In the genomic region with DNA sequence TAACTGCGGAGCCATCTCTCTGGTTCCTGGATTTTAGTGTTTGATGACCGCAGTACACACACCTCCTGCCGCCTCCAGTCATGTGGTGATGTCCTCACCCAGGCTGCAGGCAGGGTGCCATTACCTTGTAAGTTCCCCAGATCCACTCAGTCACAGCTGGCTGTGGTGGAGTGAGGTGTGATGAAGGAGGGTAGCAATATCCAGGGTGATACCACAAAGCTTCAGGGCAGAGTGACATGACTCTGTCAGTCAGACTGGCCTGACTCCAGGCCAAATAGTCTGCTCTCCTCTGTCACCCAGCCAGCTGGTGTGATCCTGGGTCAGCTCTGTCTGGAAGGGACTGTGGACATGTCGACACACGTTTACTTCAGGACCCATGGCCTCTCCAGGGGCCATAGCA, we compare ENCODE assay signal across 13 mouse cellular contexts.
DNase-seq lines count a peak whose midpoint lies in the region; ATAC-seq lines count a peak whose summit lies in the region.
"Had no signal": no experiment of that assay in that cellular context is flagged by ENCODE, and none has a peak within 500 bp of the region (broad histone marks: within the 10 kb centered on the region; RNA-seq: fewer than 3 reads in every experiment).

No protein-coding gene starts in this region.

- 65% methylated on average over 5 of the region's 5 CpGs for WGBS in kidney, embryonic 15.5 days
- WGBS in liver, embryonic 16.5 days (ENCODE audit: insufficient replicate concordance): 53% methylated on average over 5 of the region's 5 CpGs

- H3K9me3 ChIP-seq in kidney, embryonic 15.5 days (replicated peaks): no peaks in the 10 kb centered on the region
- no peaks in the 10 kb centered on the region for H3K9me3 ChIP-seq in liver, embryonic 16.5 days (replicated peaks; ENCODE audit: control insufficient read depth, low read length)
- H3K9me3 ChIP-seq: G1E; neural tube, embryonic 13.5 days had no signal

- no peak overlapping the region for H3K4me3 ChIP-seq in kidney, embryonic 15.5 days (replicated peaks)
- H3K4me3 ChIP-seq in liver, embryonic 16.5 days (ENCODE audit: low read depth, low read length): no peak overlapping the region
- H3K4me3 ChIP-seq: erythroblast, embryonic 14.5 days; heart, adult 2 months; neural tube, embryonic 13.5 days had no signal

- DNase-seq in kidney, adult 9 months: peak; percentile 35
- peak; percentile 62 for DNase-seq in adrenal gland, adult 8-10 months
- DNase-seq in urinary bladder, postnatal 14 days (ENCODE audit: low spot score): no peak
- DNase-seq in T-cell, adult 2 months (ENCODE audit: low spot score): no peak
- DNase-seq: right cerebral cortex, postnatal 25 days had no signal

- ATAC-seq in kidney, embryonic 15.5 days (replicated peaks; ENCODE audit: low FRiP score): no peak
- peak; percentile 36 for ATAC-seq in granulocyte monocyte progenitor cell, adult 5-6 weeks (replicated peaks; ENCODE audit: poor library complexity, severe bottlenecking)
- ATAC-seq in liver, embryonic 16.5 days (ENCODE audit: low read depth): peak; percentile 85

- H3K4me1 ChIP-seq in kidney, embryonic 15.5 days: peaks cover 18% of the 10 kb centered on the region
- peaks cover 8% of the 10 kb centered on the region for H3K4me1 ChIP-seq in liver, embryonic 16.5 days (ENCODE audit: control insufficient read depth, low read depth, low read length)

- H3K9ac ChIP-seq in kidney, embryonic 15.5 days: no peak overlapping the region
- no peak overlapping the region for H3K9ac ChIP-seq in liver, embryonic 16.5 days (ENCODE audit: low read depth, low read length)
- H3K9ac ChIP-seq: neural tube, embryonic 13.5 days had no signal

- no peaks in the 10 kb centered on the region for H3K36me3 ChIP-seq in kidney, embryonic 15.5 days
- no peaks in the 10 kb centered on the region for H3K36me3 ChIP-seq in liver, embryonic 16.5 days (ENCODE audit: control insufficient read depth, insufficient read depth)
- H3K36me3 ChIP-seq: G1E; neural tube, embryonic 13.5 days had no signal

- no peak overlapping the region for H3K27ac ChIP-seq in kidney, embryonic 15.5 days
- no peak overlapping the region for H3K27ac ChIP-seq in liver, embryonic 16.5 days (ENCODE audit: low read length)
- H3K27ac ChIP-seq: heart, adult 2 months; neural tube, embryonic 13.5 days had no signal

- no peak overlapping the region for H3K4me2 ChIP-seq in kidney, embryonic 15.5 days
- H3K4me2 ChIP-seq in liver, embryonic 16.5 days (ENCODE audit: low read depth, low read length): no peak overlapping the region
- H3K4me2 ChIP-seq: midbrain, embryonic 11.5 days; neural tube, embryonic 13.5 days had no signal

- H3K27me3 ChIP-seq in kidney, embryonic 15.5 days: no peaks in the 10 kb centered on the region; the same call in 1 of the 2 replicates
- H3K27me3 ChIP-seq in liver, embryonic 16.5 days (ENCODE audit: control insufficient read depth, insufficient read depth, low read depth, low read length): no peaks in the 10 kb centered on the region
- H3K27me3 ChIP-seq: neural tube, embryonic 13.5 days had no signal

Comparison
In these comparisons a context has a peak if more than half of its experiments do, and no peak if none do; other contexts are left out.
1. DNase-seq: peak in kidney, adult 9 months (single experiment) and adrenal gland, adult 8-10 months (single experiment); none in urinary bladder, postnatal 14 days (single experiment) and T-cell, adult 2 months (single experiment).